Mouse (Mus musculus) MEL (cell line): ENCODE measurements around the gene Dglucy.

ENCODE experiments used
- CTCF ChIP-seq, 3 experiments: IDR thresholded peaks in 2 of 3; conservative IDR thresholded peaks in 1 of 3; 2 replicates each; pipeline ENCODE4 v1.5.1; 2011 to 2012; ENCODE audit warnings: low read length in 3 of 3, low read depth in 2 of 3, mild to moderate bottlenecking in 2 of 3, improper control_type of control experiment in 1 of 3, inconsistent platforms in 1 of 3, mixed read lengths in 1 of 3, moderate library complexity in 1 of 3; ENCODE audit not compliant: control insufficient read depth in 1 of 3, insufficient read depth in 1 of 3, poor library complexity in 1 of 3, severe bottlenecking in 1 of 3
- EP300 ChIP-seq, 2 experiments: IDR thresholded peaks; 2 replicates each; pipeline ENCODE4 v1.6.1; 2011; ENCODE audit warnings: improper control_type of control experiment in 2 of 2, low read length in 2 of 2, low read depth in 1 of 2, mild to moderate bottlenecking in 1 of 2
- MEF2A ChIP-seq: IDR thresholded peaks from 2 replicates; pipeline ENCODE4 v1.6.1; 2014; ENCODE audit warnings: low read depth, mild to moderate bottlenecking, inconsistent platforms, low read length, improper control_type of control experiment; ENCODE audit not compliant: poor library complexity, insufficient replicate concordance, severe bottlenecking; ENCODE audit errors: extremely low read depth
- MYC ChIP-seq: IDR thresholded peaks from 2 replicates; pipeline ENCODE4 v1.6.1; 2011; ENCODE audit warnings: low read depth, mild to moderate bottlenecking, low read length, improper control_type of control experiment, moderate library complexity
- NELFE ChIP-seq: IDR thresholded peaks from 2 replicates; pipeline ENCODE4 v1.6.1; 2011; ENCODE audit warnings: low read depth, low read length, improper control_type of control experiment
- POLR2A ChIP-seq, 2 experiments: IDR thresholded peaks; 2 replicates each; pipeline ENCODE4 v1.6.1; 2011 to 2012; ENCODE audit warnings: low read length in 2 of 2, mild to moderate bottlenecking in 2 of 2, control low read depth in 1 of 2, improper control_type of control experiment in 1 of 2, low read depth in 1 of 2, moderate library complexity in 1 of 2; ENCODE audit not compliant: control insufficient read depth in 1 of 2, insufficient read depth in 1 of 2, poor library complexity in 1 of 2
- POLR2AphosphoS2 ChIP-seq: IDR thresholded peaks from 2 replicates; pipeline ENCODE4 v1.6.1; 2011; ENCODE audit warnings: low read length, improper control_type of control experiment
- RAD21 ChIP-seq: IDR thresholded peaks from 2 replicates; pipeline ENCODE4 v1.6.1; 2011; ENCODE audit warnings: mild to moderate bottlenecking, low read depth, low read length, improper control_type of control experiment
- TAL1 ChIP-seq: IDR thresholded peaks from 2 replicates; pipeline ENCODE4 v1.6.1; 2012; ENCODE audit warnings: mild to moderate bottlenecking, inconsistent platforms, low read length, moderate library complexity, mixed read lengths
- TBP ChIP-seq: IDR thresholded peaks from 2 replicates; pipeline ENCODE4 v1.8.0; 2011; ENCODE audit warnings: low read depth, low read length, improper control_type of control experiment
- ZKSCAN1 ChIP-seq: IDR thresholded peaks from 2 replicates; pipeline ENCODE4 v1.6.1; 2012; ENCODE audit warnings: low read depth, mild to moderate bottlenecking, inconsistent platforms, low read length, improper control_type of control experiment, moderate library complexity

- no peak for TF ChIP-seq MEF2A
- no peak for TF ChIP-seq NELFE
- no peak for TF ChIP-seq POLR2A (IDR thresholded peaks at IDR 0.05; ENCODE audit: control insufficient read depth in 1 of 2, insufficient read depth in 1 of 2, low read depth in 1 of 2, low read length in 2 of 2, poor library complexity in 1 of 2)
- TF ChIP-seq TAL1: no peak
- no peak for TF ChIP-seq TBP
- no peak for TF ChIP-seq POLR2AphosphoS2
- no peak for TF ChIP-seq MYC
- TF ChIP-seq CTCF (IDR thresholded peaks at IDR 0.05 in 2 of 3, conservative IDR thresholded peaks at IDR 0.05 in 1 of 3; ENCODE audit: control insufficient read depth in 1 of 3, insufficient read depth in 1 of 3, low read depth in 2 of 3, low read length in 3 of 3, poor library complexity in 1 of 3, severe bottlenecking in 1 of 3): no peak
- TF ChIP-seq ZKSCAN1: no peak
- TF ChIP-seq RAD21: no peak
- no peak for TF ChIP-seq EP300 (IDR thresholded peaks at IDR 0.05; ENCODE audit: low read depth in 1 of 2, low read length in 2 of 2)
These were observed 25.9 kb upstream of the Dglucy start for GRCm38 (mm10) chr12:100752977-100753376.
